Mouse (Mus musculus): ENCODE data around the gene Phf11c.
"Not testable (repeated sequence)": the region's sequence is repeated elsewhere in the genome, so short reads cannot be mapped to it uniquely, and the experiment has no call there.

DNA sequence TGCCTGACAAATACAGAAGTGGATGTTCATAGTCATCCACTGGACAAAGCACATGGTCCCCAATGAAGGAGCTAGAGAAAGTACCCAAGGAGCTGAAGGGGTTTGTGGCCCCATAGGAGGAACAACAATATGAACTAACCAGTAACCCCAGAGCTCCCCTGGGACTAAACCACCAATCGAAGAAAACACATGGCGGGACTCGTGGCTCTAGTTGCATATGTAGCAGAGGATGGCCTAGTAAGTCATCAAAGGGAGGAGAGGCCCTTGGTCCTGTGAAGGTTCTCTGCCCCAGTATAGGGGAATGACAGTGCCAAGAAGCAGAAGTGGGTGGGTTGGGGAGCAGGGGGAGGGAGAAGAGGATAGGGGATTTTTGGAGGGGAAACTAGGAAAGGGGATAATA lies 59.1 kb downstream of the Phf11c start:
- not testable (repeated sequence) for TF ChIP-seq CTCF (IDR thresholded peaks at IDR 0.05; ENCODE audit: borderline replicate concordance, extremely low read depth, insufficient read depth, insufficient read length); POLR2A (IDR thresholded peaks at IDR 0.05; ENCODE audit: borderline replicate concordance, extremely low read depth, insufficient read depth, insufficient read length, poor library complexity, severe bottlenecking)

Data from brain, embryonic 14.5 days (tissue).